Mouse (Mus musculus): ENCODE data around the gene Gab1. TPM values are rescaled to one million over a fixed set of nuclear protein-coding genes. Genes with fewer than 3 reads are reported as not detected.

Gene Gab1
- total and polyA plus RNA-seq, 3 experiments, result 4.0 to 8.1 TPM; not detected in 1

GRCm38 (mm10) chr8:80714461-80714860, 165.9 kb downstream of the Gab1 start:
- H3K9ac ChIP-seq (ENCODE audit: control insufficient read depth, low read depth, low read length, poor library complexity, severe bottlenecking), result no peak overlapping the region
- no peaks in the 10 kb centered on the region for H3K79me2 ChIP-seq (ENCODE audit: control insufficient read depth, insufficient read depth, low read length, poor library complexity)
- no peak overlapping the region for H3K27ac ChIP-seq (ENCODE audit: control insufficient read depth, low read depth, low read length)
- no peaks in the 10 kb centered on the region for H3K4me1 ChIP-seq (ENCODE audit: control insufficient read depth in 1 of 2, insufficient read depth in 2 of 2, low read length in 2 of 2)
- H3K36me3 ChIP-seq (ENCODE audit: control insufficient read depth in 1 of 2, insufficient read depth in 2 of 2, low read length in 2 of 2), result peaks cover 0 to 60% of the 10 kb centered on the region in 2 experiments; a peak in 3 of 4 replicates
- TF ChIP-seq MAX (IDR thresholded peaks at IDR 0.05; ENCODE audit: low read length), result no peak
- TF ChIP-seq CHD2 (IDR thresholded peaks at IDR 0.05; ENCODE audit: low read length), result no peak
- TF ChIP-seq EP300 (IDR thresholded peaks at IDR 0.05; ENCODE audit: low read depth in 1 of 2, low read length in 2 of 2), result no peak
- TF ChIP-seq ZC3H11A (IDR thresholded peaks at IDR 0.05; ENCODE audit: low read depth, low read length), result no peak
- TF ChIP-seq TAL1 (IDR thresholded peaks at IDR 0.05; ENCODE audit: low read length), result no peak
- no peak for TF ChIP-seq USF1 (IDR thresholded peaks at IDR 0.05; ENCODE audit: low read depth, low read length)
- TF ChIP-seq SMC3 (IDR thresholded peaks at IDR 0.05; ENCODE audit: low read depth, low read length), result no peak
- no peak for TF ChIP-seq RCOR1 (IDR thresholded peaks at IDR 0.05; ENCODE audit: low read depth, low read length)
- TF ChIP-seq ZKSCAN1 (IDR thresholded peaks at IDR 0.05; ENCODE audit: low read depth, low read length), result no peak
- H3K27me3 ChIP-seq (ENCODE audit: control insufficient read depth in 1 of 2, insufficient read depth in 2 of 2, low read length in 2 of 2), result no peaks in the 10 kb centered on the region
- no peaks in the 10 kb centered on the region for H3K9me3 ChIP-seq (replicated peaks; ENCODE audit: insufficient read depth, low read length)
- no peak overlapping the region for H3K4me3 ChIP-seq (ENCODE audit: control insufficient read depth in 1 of 2, insufficient read depth in 1 of 2, low read depth in 2 of 2, low read length in 2 of 2)
- no peak for DNase-seq (ENCODE audit: low read depth, low spot score)

Other genes starting within 250 kb of the Gab1 start
- gene Smarca5, start 141.0 kb downstream of the Gab1 start, total RNA-seq (2012; rRNA removed), result 89.1 and 99.2 TPM in 2 replicates
- gene Smarca5, start 141.0 kb downstream of the Gab1 start, polyA plus RNA-seq (2012; ENCODE audit: insufficient read depth in 1 of 2, insufficient read length in 2 of 2, low read depth in 1 of 2, low replicate concordance in 2 of 2, missing spikeins in 1 of 2), result 100 to 1,000 TPM in 1 of 2 experiments, 10 to 100 TPM in 1; 59.0 to 140 TPM
- 27.5 and 32.3 TPM in 2 replicates for gene Usp38, start 134.4 kb upstream of the Gab1 start, total RNA-seq (2012; rRNA removed)
- 10 to 100 TPM in 1 of 2 experiments, not detected in 1; 22.6 TPM for gene Usp38, start 134.4 kb upstream of the Gab1 start, polyA plus RNA-seq (2012; ENCODE audit: insufficient read depth in 1 of 2, insufficient read length in 2 of 2, low read depth in 1 of 2, low replicate concordance in 2 of 2, missing spikeins in 1 of 2)